Mouse (Mus musculus) MEL (cell line): Measurements from ENCODE around the gene 4921517D22Rik. TPM values are rescaled to one million over a fixed set of nuclear protein-coding genes. Genes with fewer than 3 reads are reported as not detected.

ENCODE experiments used
- DNase-seq: peaks from one replicate; pipeline ENCODE4 v3.0.0; 2011; ENCODE audit warnings: low read depth, low spot score
- H3K27ac ChIP-seq: 2 replicates; pipeline ENCODE4 v1.5.1; 2012; ENCODE audit warnings: low read depth, mild to moderate bottlenecking, control low read depth, low read length, moderate library complexity; ENCODE audit not compliant: control insufficient read depth
- H3K27me3 ChIP-seq, 2 experiments: fragments of 150-350 bp in 1 of 2; sonication (generic) in 1 of 2; 2 replicates each; pipeline ENCODE4 v1.6.1; 2012; ENCODE audit warnings: low read length in 2 of 2, mild to moderate bottlenecking in 2 of 2, improper control_type of control experiment in 1 of 2, moderate library complexity in 1 of 2; ENCODE audit not compliant: insufficient read depth in 2 of 2, control insufficient read depth in 1 of 2
- H3K36me3 ChIP-seq, 2 experiments: 2 replicates each; pipeline ENCODE4 v1.6.1; 2012 to 2014; ENCODE audit warnings: low read length in 2 of 2, improper control_type of control experiment in 1 of 2, inconsistent platforms in 1 of 2, mild to moderate bottlenecking in 1 of 2; ENCODE audit not compliant: insufficient read depth in 2 of 2, control insufficient read depth in 1 of 2
- H3K4me1 ChIP-seq, 2 experiments: fragments of 150-350 bp in 1 of 2; sonication (generic) in 1 of 2; 2 replicates each; pipeline ENCODE4 v1.6.1; 2012; ENCODE audit warnings: low read length in 2 of 2, improper control_type of control experiment in 1 of 2, mild to moderate bottlenecking in 1 of 2; ENCODE audit not compliant: insufficient read depth in 2 of 2, control insufficient read depth in 1 of 2
- H3K4me3 ChIP-seq, 2 experiments: fragments of 150-350 bp in 1 of 2; sonication (generic) in 1 of 2; 2 replicates each; pipeline ENCODE4 v1.5.1; 2012; ENCODE audit warnings: low read depth in 2 of 2, low read length in 2 of 2, mild to moderate bottlenecking in 2 of 2, moderate library complexity in 2 of 2, control low read depth in 1 of 2, improper control_type of control experiment in 1 of 2; ENCODE audit not compliant: control insufficient read depth in 1 of 2, insufficient read depth in 1 of 2
- H3K79me2 ChIP-seq: 2 replicates; pipeline ENCODE4 v1.6.1; 2012; ENCODE audit warnings: mild to moderate bottlenecking, low read length, moderate library complexity; ENCODE audit not compliant: control insufficient read depth, poor library complexity, insufficient read depth
- H3K9ac ChIP-seq: 2 replicates; pipeline ENCODE4 v1.6.1; 2012; ENCODE audit warnings: low read depth, mild to moderate bottlenecking, control low read depth, low read length, moderate library complexity; ENCODE audit not compliant: control insufficient read depth, poor library complexity, severe bottlenecking
- H3K9me3 ChIP-seq: fragments of 150-350 bp; sonication (generic); replicated peaks from 2 replicates; pipeline ENCODE4 v1.6.1; 2012; ENCODE audit warnings: mild to moderate bottlenecking, low read length, improper control_type of control experiment, moderate library complexity; ENCODE audit not compliant: insufficient read depth
- CHD2 ChIP-seq: IDR thresholded peaks from 2 replicates; pipeline ENCODE4 v1.6.1; 2011; ENCODE audit warnings: low read length, improper control_type of control experiment
- E2F4 ChIP-seq: IDR thresholded peaks from 2 replicates; pipeline ENCODE4 v1.6.1; 2011; ENCODE audit warnings: low read depth, low read length, improper control_type of control experiment, borderline replicate concordance
- ELF1 ChIP-seq: IDR thresholded peaks from 2 replicates; pipeline ENCODE4 v1.6.1; 2014; ENCODE audit warnings: low read depth, mild to moderate bottlenecking, inconsistent platforms, low read length, improper control_type of control experiment, moderate library complexity
- EP300 ChIP-seq, 2 experiments: IDR thresholded peaks; 2 replicates each; pipeline ENCODE4 v1.6.1; 2011; ENCODE audit warnings: improper control_type of control experiment in 2 of 2, low read length in 2 of 2, low read depth in 1 of 2, mild to moderate bottlenecking in 1 of 2
- ETS1 ChIP-seq: IDR thresholded peaks from 2 replicates; pipeline ENCODE4 v1.6.1; 2012; ENCODE audit warnings: low read depth, mild to moderate bottlenecking, inconsistent platforms, low read length, improper control_type of control experiment, moderate library complexity
- GABPA ChIP-seq: IDR thresholded peaks from 2 replicates; pipeline ENCODE4 v1.6.1; 2012; ENCODE audit warnings: low read depth, mild to moderate bottlenecking, inconsistent platforms, low read length, improper control_type of control experiment, moderate library complexity
- JUND ChIP-seq: IDR thresholded peaks from 2 replicates; pipeline ENCODE4 v1.6.1; 2011; ENCODE audit warnings: low read depth, mild to moderate bottlenecking, improper control_type of control experiment, low read length
- KAT2A ChIP-seq: conservative IDR thresholded peaks from 2 replicates; pipeline ENCODE4 v1.6.1; 2012; ENCODE audit warnings: low read depth, low read length, improper control_type of control experiment, inconsistent platforms
- MAX ChIP-seq: IDR thresholded peaks from 2 replicates; pipeline ENCODE4 v1.6.1; 2011; ENCODE audit warnings: low read length, improper control_type of control experiment
- MAZ ChIP-seq: IDR thresholded peaks from 2 replicates; pipeline ENCODE4 v1.6.1; 2012; ENCODE audit warnings: low read depth, mild to moderate bottlenecking, inconsistent platforms, low read length, improper control_type of control experiment
- MEF2A ChIP-seq: IDR thresholded peaks from 2 replicates; pipeline ENCODE4 v1.6.1; 2014; ENCODE audit warnings: low read depth, mild to moderate bottlenecking, inconsistent platforms, low read length, improper control_type of control experiment; ENCODE audit not compliant: poor library complexity, insufficient replicate concordance, severe bottlenecking; ENCODE audit errors: extremely low read depth
- MXI1 ChIP-seq: IDR thresholded peaks from 2 replicates; pipeline ENCODE4 v1.6.1; 2011; ENCODE audit warnings: mild to moderate bottlenecking, low read depth, low read length, improper control_type of control experiment
- NRF1 ChIP-seq: IDR thresholded peaks from 2 replicates; pipeline ENCODE4 v1.6.1; 2014; ENCODE audit warnings: low read depth, mild to moderate bottlenecking, inconsistent platforms, low read length, improper control_type of control experiment, moderate library complexity; ENCODE audit not compliant: poor library complexity, insufficient read depth, severe bottlenecking
- POLR2A ChIP-seq, 2 experiments: IDR thresholded peaks; 2 replicates each; pipeline ENCODE4 v1.6.1; 2011 to 2012; ENCODE audit warnings: low read length in 2 of 2, mild to moderate bottlenecking in 2 of 2, control low read depth in 1 of 2, improper control_type of control experiment in 1 of 2, low read depth in 1 of 2, moderate library complexity in 1 of 2; ENCODE audit not compliant: control insufficient read depth in 1 of 2, insufficient read depth in 1 of 2, poor library complexity in 1 of 2
- POLR2AphosphoS2 ChIP-seq: IDR thresholded peaks from 2 replicates; pipeline ENCODE4 v1.6.1; 2011; ENCODE audit warnings: low read length, improper control_type of control experiment
- SMC3 ChIP-seq: IDR thresholded peaks from 2 replicates; pipeline ENCODE4 v1.6.1; 2011; ENCODE audit warnings: low read depth, low read length, improper control_type of control experiment
- TBP ChIP-seq: IDR thresholded peaks from 2 replicates; pipeline ENCODE4 v1.8.0; 2011; ENCODE audit warnings: low read depth, low read length, improper control_type of control experiment
- TCF12 ChIP-seq: IDR thresholded peaks from 2 replicates; pipeline ENCODE4 v1.6.1; 2014; ENCODE audit warnings: low read depth, mild to moderate bottlenecking, inconsistent platforms, low read length, improper control_type of control experiment, moderate library complexity
- UBTF ChIP-seq: IDR thresholded peaks from 2 replicates; pipeline ENCODE4 v1.6.1; 2012; ENCODE audit warnings: low read depth, mild to moderate bottlenecking, inconsistent platforms, low read length, improper control_type of control experiment, moderate library complexity, borderline replicate concordance; ENCODE audit not compliant: insufficient read depth
- ZKSCAN1 ChIP-seq: IDR thresholded peaks from 2 replicates; pipeline ENCODE4 v1.6.1; 2012; ENCODE audit warnings: low read depth, mild to moderate bottlenecking, inconsistent platforms, low read length, improper control_type of control experiment, moderate library complexity
- polyA plus RNA-seq, 2 experiments: library from polyadenylated mRNA; stranded (reverse) in 1 of 2; unstranded in 1 of 2; fragments of >175 nt in 1 of 2; fragments of >200 nt in 1 of 2; gene quantifications; 2 replicates each; pipeline versions ENCODE4 v1.2.1 to v1.2.4; 2012; ENCODE audit warnings: low replicate concordance in 2 of 2, low read depth in 1 of 2; ENCODE audit not compliant: insufficient read length in 2 of 2, insufficient read depth in 1 of 2, missing spikeins in 1 of 2
- total RNA-seq: library from RNA; depleted of rRNA; stranded (reverse); fragments of 300-350 nt; gene quantifications from 2 replicates; pipeline ENCODE4 v1.2.3, GENCODE M21; 2012

4921517D22Rik gene
- total and polyA plus RNA-seq, 3 experiments: not detected

DNA sequence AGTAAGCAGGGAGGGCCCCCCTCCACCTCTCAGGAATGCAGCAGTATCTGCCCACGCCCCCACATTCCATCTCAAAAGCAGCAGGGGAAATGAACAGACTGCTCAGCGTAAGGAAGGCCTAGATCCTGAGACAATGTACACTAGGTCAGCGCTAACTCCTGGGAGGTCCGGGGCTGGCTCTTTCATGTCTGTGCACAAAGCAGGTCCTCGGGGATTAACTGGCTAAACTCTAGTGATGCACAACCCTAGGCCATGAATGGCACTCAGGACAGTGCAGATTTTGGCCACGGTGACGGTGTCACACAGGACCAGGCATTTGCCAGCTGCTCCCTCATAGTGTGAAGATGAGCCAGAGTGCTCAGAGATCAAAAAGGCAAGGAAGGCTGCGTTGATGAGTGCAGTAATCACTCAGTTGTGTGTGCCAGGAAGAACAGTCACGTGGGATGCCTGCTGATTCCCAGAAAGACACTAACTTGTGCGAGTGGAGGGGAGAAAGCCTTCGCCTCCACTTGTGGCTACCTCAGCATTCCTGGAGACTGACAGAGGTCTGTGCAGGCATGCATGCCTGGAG, 47.1 kb downstream of the 4921517D22Rik start:
- peaks cover 0 to 3% of the 10 kb centered on the region in 2 experiments; a peak in 1 of 4 replicates for H3K36me3 ChIP-seq
- H3K27ac ChIP-seq: no peak overlapping the region
- H3K9ac ChIP-seq: no peak overlapping the region
- no peak for DNase-seq
- H3K79me2 ChIP-seq: no peaks in the 10 kb centered on the region
- no peaks in the 10 kb centered on the region for H3K9me3 ChIP-seq
- no peaks in the 10 kb centered on the region for H3K27me3 ChIP-seq
- H3K4me3 ChIP-seq: no peak overlapping the region
- no peaks in the 10 kb centered on the region for H3K4me1 ChIP-seq
- TF ChIP-seq POLR2A (IDR thresholded peaks at IDR 0.05; ENCODE audit: control insufficient read depth in 1 of 2, insufficient read depth in 1 of 2, low read depth in 1 of 2, low read length in 2 of 2, poor library complexity in 1 of 2): no peak

DNA sequence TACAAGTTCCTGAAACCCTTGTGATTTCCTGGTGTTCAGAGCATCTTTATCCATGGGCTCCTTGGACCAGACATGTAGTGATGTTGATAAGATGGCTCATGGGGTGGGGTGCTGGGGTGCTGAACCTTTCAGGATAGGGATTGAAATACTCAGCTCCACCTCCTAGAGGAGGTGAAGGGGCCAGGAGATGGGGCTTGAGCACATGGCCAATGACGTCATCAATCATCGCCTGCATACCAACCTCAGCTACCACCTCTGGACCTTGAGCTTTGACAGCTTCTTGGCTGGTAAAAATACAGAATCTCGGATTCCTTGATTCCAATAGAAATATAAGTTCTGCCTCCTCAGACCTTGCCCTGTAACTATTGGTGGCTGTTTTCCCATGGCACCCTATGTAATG, 48.4 kb downstream of the 4921517D22Rik start:
- DNase-seq: no peak
- H3K9ac ChIP-seq: no peak overlapping the region
- TF ChIP-seq UBTF (no peak), POLR2AphosphoS2 (no peak), ETS1 (no peak), EP300 (IDR thresholded peaks at IDR 0.05; ENCODE audit: low read depth in 1 of 2, low read length in 2 of 2) (no peak), GABPA (no peak), CHD2 (no peak), ELF1 (no peak), SMC3 (no peak), ZKSCAN1 (no peak), NRF1 (no peak), MEF2A (no peak), MAX (no peak)
- TF ChIP-seq, all 39 proteins: peak for 0
- H3K27ac ChIP-seq: no peak overlapping the region
- no peaks in the 10 kb centered on the region for H3K27me3 ChIP-seq
- no peaks in the 10 kb centered on the region for H3K4me1 ChIP-seq
- H3K4me3 ChIP-seq: no peak overlapping the region
- peaks cover 0 to 3% of the 10 kb centered on the region in 2 experiments; a peak in 1 of 4 replicates for H3K36me3 ChIP-seq
- no peaks in the 10 kb centered on the region for H3K79me2 ChIP-seq
- no peaks in the 10 kb centered on the region for H3K9me3 ChIP-seq

DNA sequence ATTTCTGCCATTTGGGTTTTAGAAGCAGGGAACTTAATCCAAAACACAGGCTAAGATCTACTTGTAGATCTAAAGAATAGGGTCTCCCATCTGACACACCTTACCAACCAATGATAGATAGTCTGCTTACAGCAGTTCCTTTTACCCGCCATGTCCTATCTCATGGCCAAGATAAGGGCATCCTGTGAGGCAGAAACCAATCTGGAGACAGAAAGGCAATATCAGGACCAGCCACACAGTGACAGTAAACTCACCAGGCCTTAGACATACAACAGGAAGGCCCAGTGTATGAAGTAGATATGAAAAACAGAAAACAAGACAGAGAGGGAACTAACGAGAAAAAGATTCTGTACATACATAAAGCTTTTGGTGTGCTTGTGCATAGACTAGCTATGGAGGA, 51.1 kb downstream of the 4921517D22Rik start:
- Histone ChIP-seq H3K36me3 (peaks cover 0 to 4% of the 10 kb centered on the region in 2 experiments; a peak in 1 of 4 replicates), H3K4me1 (no peaks in the 10 kb centered on the region), H3K9ac (no peak overlapping the region), H3K79me2 (no peaks in the 10 kb centered on the region), H3K27ac (no peak overlapping the region)
- TF ChIP-seq KAT2A (no peak), E2F4 (no peak), MXI1 (no peak), MAZ (no peak), JUND (no peak), EP300 (IDR thresholded peaks at IDR 0.05; ENCODE audit: low read depth in 1 of 2, low read length in 2 of 2) (no peak), TCF12 (no peak), CHD2 (no peak), MAX (no peak), ZKSCAN1 (no peak), TBP (no peak), ELF1 (no peak)
- TF ChIP-seq, all 39 proteins: peak for 0
- Histone ChIP-seq H3K9me3 (no peaks in the 10 kb centered on the region), H3K27me3 (no peaks in the 10 kb centered on the region), H3K4me3 (no peak overlapping the region)
- DNase-seq: no peak
